Mouse (Mus musculus) T-helper 17 cell (primary cell): ENCODE data around the gene Ankrd9.

ENCODE experiments used
- in situ Hi-C, 2 experiments: fragments of 300-600 bp; cut with MboI, MseI; formaldehyde crosslinking; loops; 1 replicate in 1 of 2; 2 replicates in 1 of 2; pipeline ENCODE4 v1.15.1; 2025; ENCODE audit warnings: high pct_unique_total_duplicates in 2 of 2

Gene Ankrd9

DNA sequence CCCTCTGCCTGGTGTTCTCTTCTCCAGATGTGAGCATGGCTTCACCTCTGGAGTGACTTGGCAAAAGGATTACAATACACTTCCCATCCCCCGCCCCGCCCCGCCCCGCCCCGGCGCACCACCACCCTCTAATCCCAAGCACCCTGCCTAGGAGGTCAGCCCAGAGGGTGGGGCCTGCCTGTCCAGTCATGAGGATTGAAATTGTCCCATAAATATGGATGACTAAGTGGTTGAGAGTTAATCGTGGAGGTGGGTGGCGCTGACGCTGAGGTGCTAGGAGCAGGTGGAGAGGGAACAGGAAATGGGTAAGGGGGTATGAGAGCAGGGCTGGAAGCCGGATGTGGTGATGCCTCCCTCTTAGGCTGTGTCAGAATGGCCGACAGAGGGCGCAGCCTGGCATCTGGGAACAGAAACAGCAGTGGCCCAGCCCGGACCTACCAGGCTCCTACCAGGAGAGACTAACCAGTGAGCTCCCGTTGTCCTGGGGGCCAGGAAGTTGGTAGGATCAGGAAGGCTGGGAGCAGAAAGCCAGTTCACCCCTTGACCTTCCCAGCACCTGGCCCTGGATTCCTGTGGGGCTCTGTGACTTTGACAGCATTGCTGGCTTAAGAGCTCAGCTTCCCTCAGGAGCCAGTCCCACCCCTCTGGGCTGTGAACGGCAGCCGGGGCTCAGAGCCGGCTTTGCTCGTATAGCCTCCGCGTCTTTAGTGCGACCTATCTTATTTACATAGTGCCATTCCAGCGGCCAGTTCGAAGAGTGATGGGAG is 12.7 kb upstream of the Ankrd9 start:
- in situ Hi-C loops, result loop anchor here in 1 of 2 experiments (5.0 kb wide), 1 partner anchor 54 kb away; no protein-coding TSS in a partner anchor

DNA sequence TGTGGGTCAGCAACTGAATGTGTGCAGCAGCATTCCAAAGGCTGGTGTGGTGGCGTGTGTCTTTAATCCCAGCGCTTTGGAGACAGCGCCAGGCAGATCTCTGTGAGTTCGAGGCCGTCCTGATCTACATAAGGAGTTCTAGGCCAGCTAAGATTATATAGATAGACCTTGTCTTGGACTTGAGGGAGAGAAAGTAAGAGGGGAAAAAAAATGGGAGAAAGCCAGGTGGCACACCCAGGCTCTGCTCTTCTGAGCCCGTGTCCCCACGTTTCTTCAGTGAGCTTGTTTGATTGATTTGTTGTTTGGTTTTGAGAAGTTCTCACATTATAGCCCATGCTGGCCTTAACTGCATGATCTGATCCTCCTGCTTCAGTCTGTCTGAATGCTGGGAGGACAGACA is 11.7 kb upstream of the Ankrd9 start:
- in situ Hi-C loops, result loop anchor here in 1 of 2 experiments (5.0 kb wide), 1 partner anchor 53 kb away; no protein-coding TSS in a partner anchor

DNA sequence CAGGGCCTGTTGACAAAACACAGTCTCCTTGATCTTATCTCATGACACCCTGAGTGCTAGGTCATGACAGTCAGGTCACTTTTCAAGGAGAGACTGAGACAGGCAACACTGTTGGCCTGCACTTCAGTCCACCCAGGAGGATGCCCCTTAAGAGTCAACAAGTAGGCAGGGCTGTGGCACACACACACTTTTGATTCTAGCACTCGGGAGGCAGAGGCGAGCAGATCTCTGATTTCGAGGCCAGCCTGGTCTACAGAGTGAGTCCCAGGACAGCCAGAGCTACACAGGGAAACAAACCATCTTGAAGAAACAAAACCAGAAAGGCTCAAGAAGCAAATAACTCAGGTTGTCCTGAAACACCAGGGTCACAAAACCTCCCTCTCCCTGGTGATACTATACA is 10.6 kb upstream of the Ankrd9 start:
- in situ Hi-C loops, result loop anchor here in 1 of 2 experiments (5.0 kb wide), 1 partner anchor 52 kb away; no protein-coding TSS in a partner anchor

DNA sequence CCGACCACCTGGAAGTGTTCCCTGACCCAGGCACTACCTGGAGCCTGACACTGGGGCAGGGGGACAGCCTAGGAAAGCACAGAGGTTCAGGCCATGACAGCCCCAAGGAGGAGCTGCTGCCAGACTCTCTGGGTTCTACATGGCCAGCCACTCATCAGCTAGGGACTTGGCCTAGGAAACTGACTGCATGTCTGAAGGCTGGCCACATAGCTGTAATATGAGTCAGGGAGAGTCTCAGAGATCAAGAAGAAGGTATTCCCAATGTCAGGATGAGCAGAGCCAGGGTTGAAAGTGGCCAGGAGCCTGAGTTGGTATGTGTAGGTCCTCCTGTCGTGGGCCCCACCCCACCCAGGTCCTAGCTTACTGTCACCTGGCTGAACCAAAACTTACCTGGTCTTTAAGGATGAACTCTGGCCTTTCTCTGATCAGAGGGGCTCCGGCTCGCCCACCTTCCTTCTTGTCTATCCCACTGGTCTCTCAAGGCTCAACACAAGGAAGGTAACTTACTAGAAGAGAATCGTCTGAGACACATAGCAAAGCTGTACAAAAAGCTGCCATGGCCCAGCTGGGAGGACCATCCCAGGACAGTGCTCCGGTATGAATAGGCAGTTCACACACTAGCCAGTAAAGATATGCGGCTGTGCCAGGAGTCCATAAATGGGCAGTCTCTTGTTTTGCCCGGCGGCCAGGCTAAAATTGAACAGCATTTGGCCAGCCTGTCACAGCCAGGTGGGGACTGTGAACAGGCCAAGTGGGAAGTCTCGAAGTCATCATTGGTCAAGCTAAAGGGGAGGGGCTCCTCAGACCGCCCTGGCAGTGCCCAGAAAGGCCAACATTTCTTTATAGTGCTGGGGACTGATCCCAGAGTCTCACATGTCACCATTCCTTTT is 7.9 kb upstream of the Ankrd9 start:
- in situ Hi-C loops, result loop anchor here in 1 of 2 experiments (5.0 kb wide), 1 partner anchor 49 kb away; no protein-coding TSS in a partner anchor

DNA sequence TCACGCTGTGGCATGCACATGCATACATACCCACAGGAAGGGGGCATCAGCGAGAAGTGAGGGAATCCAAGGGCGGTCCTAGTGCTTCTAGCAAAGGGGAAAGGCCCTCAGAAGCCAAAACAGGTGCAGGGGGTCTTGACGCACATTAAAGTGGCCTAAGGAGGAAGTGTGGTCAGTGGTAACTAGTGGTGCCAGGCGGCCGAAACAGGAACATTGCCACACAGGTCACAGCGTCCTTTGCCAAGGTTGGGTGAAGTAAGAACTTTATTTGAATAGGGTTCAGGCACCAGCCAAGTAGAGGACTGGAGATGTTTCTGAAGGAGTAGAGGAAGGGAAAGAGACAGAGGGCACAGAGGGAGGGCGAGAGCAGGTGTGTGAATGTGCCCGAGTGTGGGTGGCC is 6.3 kb upstream of the Ankrd9 start:
- in situ Hi-C loops, result loop anchor here in 1 of 2 experiments (5.0 kb wide), 1 partner anchor 48 kb away; no protein-coding TSS in a partner anchor

DNA sequence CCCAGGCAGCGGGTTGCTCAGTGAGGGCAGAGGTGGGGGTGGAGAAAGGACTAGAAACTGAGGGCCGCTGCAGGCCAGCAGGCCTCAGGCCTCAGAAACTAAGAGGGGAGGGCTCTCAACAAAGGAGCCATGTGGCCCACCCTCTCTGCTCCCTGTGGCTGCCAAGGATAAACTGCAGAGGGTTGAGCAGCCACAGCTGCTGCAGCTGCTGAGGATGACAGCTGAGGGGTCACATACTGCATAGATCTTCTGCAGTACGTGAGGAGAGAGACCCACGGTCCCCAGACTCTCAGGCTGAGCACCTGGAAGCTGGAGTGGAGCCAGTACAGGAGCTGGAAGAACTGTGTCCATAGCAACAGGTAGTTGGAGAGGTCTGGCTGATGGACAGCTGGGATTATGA is 5.8 kb upstream of the Ankrd9 start:
- in situ Hi-C loops, result no loop called here

DNA sequence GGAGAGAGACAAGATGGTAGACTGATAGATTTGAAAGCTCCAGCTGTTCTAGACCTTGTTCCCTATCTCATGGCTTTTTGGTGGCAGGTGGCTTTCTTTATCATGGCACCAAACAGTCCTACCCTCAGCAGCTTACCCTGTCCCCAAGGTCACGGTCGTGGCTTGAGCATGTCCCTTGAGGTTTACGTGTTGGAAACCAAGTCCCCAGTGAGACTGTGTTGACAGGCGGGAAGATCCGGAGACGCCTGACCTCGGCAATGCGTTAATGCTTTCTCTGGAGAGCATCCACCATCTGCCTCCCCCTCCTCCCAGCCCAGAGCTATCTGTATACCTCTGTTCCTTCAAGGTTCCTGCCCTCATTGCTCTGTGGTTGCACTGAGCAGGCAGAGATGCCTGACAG is 4.9 kb upstream of the Ankrd9 start:
- in situ Hi-C loops, result no loop called here

DNA sequence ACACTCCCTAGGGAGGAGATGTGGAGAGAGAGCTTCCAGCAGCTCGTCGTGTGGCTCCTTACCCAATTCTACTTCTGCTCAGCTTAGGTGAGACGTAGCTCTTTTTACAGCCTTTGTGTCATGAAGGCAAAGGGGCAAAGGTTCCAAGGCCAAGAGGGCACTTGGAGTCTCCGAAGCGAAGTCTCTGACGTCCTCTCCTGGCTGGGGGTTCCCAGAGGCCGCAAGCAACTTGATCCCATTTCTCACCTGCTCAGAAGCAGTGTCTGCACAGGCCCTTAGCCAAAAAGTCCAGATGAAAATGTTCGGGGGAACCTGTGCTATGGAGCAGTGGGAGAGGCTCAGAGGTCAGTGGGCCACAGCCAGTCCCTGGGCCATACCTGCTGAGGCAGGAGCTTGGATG is 4.2 kb upstream of the Ankrd9 start:
- in situ Hi-C loops, result no loop called here

DNA sequence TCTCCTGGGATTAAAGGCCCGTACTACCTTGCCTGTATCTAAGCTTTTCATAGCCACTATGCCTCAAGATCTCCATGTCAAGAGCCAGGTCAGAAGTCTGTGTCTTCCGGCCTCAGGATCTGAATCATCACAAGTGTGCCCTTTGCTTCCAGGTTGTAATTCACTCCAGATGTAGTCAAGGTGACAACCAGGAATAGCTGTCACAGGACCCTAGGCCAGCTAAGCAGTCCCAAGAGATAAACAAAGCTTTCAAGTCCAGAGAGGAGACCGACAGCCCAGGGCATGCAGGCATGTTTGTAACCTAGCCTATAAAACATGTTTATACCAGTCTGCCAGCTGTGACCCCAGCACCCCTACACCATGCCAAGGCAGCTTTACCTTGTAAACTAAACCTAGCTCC is 2.9 kb upstream of the Ankrd9 start:
- in situ Hi-C loops, result no loop called here

DNA sequence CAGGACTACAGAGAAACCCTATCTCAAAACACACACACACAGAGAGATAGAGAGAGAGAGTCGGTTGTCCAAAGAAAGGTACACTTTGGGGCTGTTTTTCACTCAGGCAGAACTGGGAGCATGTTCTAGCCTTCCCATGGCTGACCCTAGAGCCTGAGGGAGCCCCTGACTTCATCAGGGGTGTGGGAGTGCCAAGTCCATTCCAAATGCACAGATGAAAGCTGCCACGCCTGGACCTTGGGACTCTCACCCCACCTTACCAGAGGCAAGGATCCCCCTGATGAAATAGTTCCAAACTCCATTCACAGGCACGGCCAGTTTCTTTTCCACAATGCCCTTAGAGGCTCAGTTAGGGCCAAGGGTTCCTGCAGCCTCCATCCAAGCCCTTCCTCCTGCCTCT is 968 bp upstream of the Ankrd9 start:
- in situ Hi-C loops, result no loop called here

DNA sequence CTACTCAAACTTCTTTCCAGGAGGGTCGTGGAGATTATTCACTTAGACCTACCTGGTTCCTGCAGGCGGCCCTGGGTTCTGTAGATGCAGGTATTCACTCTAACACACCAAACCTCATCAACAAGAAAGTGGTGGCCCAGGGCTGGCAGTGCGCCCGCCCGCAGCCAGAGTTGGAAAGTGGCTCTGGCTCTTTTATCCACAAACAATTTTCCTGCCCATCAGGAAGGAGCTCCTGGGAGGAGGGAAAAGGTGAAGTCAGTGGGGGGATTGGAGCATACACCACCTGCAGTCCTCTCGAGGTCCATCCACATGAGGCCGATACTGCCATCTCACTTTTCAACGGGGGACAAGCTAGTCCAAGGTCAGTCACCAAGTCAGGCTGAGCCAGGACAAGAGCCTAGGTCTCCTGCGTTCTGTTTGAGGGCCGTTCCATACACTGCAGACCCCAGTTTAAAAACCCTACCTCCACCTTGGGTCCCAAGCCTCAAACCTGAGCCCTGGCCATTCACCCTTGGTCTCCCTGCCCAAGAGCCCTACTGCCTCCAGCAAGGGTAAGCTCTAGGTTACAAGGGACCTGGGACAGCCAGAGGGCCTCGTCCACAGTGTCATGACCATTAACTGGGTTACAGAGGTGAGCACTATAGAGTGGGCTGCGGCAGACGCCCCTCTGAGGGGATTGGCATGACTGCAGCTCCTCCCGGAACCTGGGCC is 789 bp downstream of the Ankrd9 start:
- in situ Hi-C loops, result no loop called here

DNA sequence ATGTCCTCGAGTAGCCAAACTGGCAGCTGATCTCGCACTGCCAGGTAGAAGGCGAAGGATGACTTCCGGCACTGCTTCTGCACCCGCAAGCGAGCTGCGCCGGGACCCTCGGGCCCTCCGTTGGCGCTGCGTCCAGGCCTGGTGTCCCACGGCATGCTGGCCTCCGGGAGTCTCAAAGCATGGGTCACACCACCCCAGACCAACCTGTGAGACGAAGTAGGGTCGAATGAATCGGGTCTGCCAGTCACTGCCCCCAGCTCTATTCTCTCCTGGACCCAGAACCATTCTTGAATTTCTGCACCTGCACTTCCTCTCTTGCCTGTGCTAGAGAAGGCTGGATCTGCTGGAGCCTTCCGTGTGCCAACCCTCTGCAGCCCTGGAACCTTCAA is 1.5 kb downstream of the Ankrd9 start:
- in situ Hi-C loops, result no loop called here

DNA sequence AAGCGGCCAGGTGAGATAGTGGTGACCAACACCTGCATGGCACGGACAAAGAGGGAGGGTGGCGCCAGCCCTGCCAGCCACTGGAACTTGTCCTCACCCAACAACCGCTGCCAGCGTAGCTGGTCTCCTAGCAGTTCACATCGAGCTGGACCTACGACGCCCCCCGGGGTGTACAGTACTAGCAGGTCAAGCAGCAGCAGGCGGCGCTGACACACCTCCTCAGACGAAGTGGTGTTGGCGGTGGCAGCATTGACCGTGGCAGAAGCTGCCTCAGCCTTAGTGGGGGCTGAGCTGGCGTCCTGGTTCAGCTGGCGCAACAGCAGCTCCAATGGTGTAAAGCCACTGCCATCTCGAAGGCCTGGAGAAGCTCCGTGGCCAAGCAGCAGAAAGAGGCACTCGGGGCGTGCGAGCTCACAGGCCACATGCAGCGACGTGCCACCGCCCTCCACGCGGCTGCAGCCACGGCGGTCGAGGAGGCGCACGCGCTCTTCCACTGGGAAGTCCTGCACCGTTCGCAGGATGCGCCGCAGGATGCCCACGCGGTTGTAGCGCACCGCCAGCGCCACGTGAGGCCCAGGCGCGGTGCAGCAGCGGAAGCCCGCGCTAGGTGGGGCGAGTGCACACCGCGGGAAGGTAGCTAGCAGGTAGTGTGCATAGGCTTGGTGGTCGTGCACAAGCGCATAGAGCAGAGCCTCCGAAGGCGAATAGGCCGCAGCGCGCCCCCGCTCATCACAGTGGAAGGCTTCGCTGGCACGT is 2.1 kb downstream of the Ankrd9 start:
- in situ Hi-C loops, result no loop called here

DNA sequence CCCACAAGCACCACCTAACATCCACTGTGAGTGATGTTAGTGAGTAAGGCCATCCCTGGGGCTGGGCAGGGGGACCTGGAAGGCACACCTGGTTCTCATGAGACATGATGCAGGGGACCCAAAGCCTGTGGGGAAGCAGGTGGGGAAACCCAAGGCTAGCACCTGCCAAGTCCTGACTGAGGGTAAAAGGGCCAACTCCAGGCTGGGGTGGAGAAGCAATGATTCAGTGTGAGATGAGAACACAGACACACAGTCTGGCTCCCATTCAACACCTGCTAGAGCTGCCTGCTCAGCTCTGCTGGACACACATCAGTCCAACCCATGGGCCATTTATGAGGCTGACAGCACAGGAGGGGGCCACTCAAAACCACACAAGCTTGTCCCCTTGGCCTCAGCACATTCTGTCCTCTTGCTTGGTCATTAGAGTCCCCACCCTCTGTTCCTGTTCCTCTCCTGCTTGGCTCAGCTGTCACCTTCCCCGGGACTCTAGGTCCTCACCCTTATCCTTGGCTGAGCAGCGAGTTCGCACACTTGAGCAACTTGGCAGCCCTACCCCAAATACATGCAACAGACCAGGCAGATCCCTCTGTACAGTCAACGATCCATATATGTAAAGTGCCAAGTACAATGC is 2.9 kb downstream of the Ankrd9 start:
- in situ Hi-C loops, result no loop called here

DNA sequence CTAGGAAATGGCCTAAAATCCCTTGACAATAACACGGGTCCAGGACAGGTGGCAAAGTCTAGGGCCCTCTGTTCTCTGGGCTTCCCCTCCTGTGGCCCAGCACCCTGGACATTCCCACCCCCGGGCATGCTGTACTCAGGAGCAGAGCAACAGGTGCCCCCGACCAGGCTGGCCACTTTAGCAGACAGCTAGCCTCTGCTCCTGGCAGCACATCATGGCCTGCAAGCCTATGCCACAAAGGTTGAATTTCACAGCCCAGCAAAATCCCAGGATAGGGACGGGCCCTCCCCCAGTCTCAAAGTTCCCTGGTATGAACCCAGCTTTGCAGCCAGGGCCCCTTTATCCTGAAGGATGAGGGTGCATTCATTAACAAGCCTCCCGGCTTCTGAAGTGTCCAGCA is 3.5 kb downstream of the Ankrd9 start:
- in situ Hi-C loops, result no loop called here

DNA sequence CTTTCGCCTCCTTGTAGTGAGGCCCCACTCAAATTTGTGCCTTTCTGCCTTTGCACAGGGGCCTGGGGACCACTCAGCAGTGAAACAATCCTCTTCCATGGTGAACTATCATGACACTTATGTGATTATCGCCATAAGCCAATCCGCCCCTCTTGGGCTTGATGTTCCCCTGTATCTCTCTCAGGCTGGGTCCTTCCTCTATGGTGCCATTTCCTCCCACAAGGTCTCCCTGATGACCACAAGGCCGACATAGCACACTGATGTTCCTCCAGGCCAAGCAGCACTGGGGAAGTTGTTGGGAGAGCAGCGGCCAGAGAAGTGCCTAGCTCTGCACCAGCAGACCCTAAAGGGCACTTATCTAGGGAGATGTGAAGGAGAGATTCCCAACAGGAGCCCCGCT is 4.1 kb downstream of the Ankrd9 start:
- in situ Hi-C loops, result no loop called here

DNA sequence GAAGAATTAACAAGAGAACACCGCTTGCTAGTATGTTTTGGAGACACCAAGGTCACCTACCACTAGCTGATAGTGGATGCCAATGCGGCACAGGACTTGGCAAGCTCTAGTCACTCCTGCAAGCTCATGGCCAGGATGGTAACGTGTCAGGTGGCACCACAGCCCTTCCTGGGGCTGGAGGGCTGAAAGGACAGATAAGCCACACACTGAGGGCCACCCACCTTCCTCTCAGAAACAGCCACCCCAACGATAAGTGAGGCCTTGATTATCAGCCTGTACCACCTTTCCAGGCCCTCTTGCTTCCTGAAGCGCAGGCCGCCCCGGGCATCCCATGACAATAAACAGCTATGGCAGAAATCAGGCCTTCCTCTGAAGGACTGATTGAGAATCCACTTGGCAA is 4.5 kb downstream of the Ankrd9 start:
- in situ Hi-C loops, result no loop called here

DNA sequence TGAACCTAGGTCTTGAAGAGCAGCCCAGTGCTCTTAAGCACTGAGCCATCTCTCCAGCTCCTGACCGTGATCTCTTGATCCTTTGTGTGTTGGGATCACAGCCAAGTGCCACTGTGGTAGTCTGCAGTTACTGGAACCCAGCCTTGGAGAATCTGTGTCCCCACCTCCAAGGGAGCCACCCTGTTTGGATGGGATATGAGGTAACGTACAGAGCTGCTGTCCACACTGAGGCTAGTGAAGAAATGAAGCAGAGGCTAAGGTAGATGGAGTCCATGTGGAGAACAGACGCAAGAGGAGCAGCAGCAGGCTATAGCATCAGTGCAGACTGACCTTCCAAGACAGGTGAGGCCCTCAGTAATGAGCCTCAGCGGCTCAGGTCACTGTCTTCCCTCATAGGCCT is 5.0 kb downstream of the Ankrd9 start:
- in situ Hi-C loops, result no loop called here

DNA sequence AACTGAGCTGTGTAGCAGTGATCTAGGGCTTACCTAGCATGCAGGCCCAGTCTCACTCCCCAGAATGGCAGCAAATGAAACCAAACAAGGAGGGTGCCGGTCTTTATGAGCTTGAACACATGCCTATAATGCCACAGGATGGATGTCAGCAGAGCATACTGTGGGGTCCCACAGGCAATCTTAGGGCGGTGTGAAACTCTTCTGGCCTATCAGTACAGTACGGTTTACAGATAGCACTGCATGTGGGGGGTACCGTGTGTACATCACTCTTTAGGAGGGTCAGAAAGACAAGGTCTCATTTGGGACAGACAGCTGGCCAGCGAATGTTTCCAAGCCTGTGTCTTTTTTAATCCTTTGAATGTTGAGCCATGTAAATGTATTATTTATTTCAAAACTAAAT is 6.9 kb downstream of the Ankrd9 start:
- in situ Hi-C loops, result no loop called here

DNA sequence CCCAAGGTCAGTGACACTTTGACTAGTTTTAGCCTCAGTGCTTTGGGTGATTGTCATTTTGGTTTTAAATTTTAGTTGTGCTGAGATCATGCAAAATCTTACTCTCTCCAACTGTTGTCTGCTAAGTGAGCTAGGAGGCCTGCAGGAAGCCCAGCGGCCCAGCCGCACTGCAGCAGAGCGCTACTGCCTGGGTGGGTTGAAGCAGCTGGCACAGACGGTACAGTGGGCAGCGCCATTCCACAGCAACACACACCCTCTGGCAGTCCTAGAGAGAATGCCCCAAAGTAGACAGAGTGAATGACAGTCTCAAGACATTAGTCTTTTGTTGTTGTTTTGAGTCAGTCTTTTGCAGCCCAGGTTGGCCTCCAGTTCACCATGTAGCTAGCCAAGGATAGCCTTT is 8.4 kb downstream of the Ankrd9 start:
- in situ Hi-C loops, result no loop called here

DNA sequence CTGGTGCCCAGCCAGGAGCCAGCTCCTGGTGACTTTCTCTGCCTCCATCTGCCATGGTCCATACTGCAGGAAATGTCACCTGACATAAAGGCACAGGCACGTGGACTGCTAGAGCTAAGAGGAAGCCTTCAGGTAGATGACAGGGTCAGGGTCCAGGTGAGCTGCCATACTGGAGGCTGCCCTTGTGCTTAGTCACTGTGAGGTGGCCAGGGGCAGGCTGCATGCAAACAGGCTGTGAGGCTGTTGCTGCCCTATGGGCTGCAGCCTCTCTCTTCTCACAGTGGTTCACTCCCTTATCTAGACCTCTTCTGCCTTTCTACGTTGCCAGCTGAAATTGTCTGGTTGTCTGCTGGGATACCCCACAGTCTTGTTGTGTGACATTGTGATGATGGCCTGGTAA is 11.7 kb downstream of the Ankrd9 start:
- in situ Hi-C loops, result no loop called here
